Mouse (Mus musculus) CH12.LX (cell line): ENCODE data around the gene Gm17324. TPM values are rescaled to one million over a fixed set of nuclear protein-coding genes. Genes with fewer than 3 reads are reported as not detected.
A peak's percentile ranks its signal among the peaks of the same experiment; 100 is the strongest.

Experiments
- DNase-seq: peaks from one replicate; pipeline ENCODE4 v3.0.0-alpha.2; 2013; ENCODE audit errors: extremely low read depth
- H3K27ac ChIP-seq: 2 replicates; pipeline ENCODE4 v1.5.1; 2012; ENCODE audit warnings: low read depth, mild to moderate bottlenecking, control low read depth, moderate library complexity; ENCODE audit not compliant: insufficient read depth
- H3K27me3 ChIP-seq: replicated peaks from 2 replicates; pipeline ENCODE3; 2012; ENCODE audit warnings: inconsistent platforms
- H3K36me3 ChIP-seq, 2 experiments: replicated peaks in 1 of 2; 2 replicates each; pipeline versions ENCODE3 to v1.6.1; 2012; ENCODE audit warnings: inconsistent platforms in 1 of 2, low read length in 1 of 2, mild to moderate bottlenecking in 1 of 2, mixed read lengths in 1 of 2, moderate library complexity in 1 of 2; ENCODE audit not compliant: control insufficient read depth in 1 of 2, insufficient read depth in 1 of 2
- H3K4me1 ChIP-seq, 2 experiments: 2 replicates each; pipeline ENCODE4 v1.6.1; 2012; ENCODE audit warnings: inconsistent platforms in 1 of 2, moderate library complexity in 1 of 2; ENCODE audit not compliant: insufficient read depth in 2 of 2, control insufficient read depth in 1 of 2
- H3K4me2 ChIP-seq: 2 replicates; pipeline ENCODE4 v1.6.1; 2012; ENCODE audit warnings: low read depth, mild to moderate bottlenecking, control low read depth; ENCODE audit not compliant: poor library complexity, insufficient read depth, severe bottlenecking
- H3K4me3 ChIP-seq, 3 experiments: fragments of 150-350 bp in 1 of 3; sonication (generic) in 1 of 3; replicated peaks in 1 of 3; 2 replicates each; pipeline versions ENCODE3 to v1.5.1; 2011 to 2012; ENCODE audit warnings: low read depth in 2 of 3, low read length in 2 of 3, mild to moderate bottlenecking in 2 of 3, moderate library complexity in 2 of 3, control low read depth in 1 of 3, improper control_type of control experiment in 1 of 3, inconsistent platforms in 1 of 3, mixed read lengths in 1 of 3; ENCODE audit not compliant: poor library complexity in 1 of 3
- H3K79me2 ChIP-seq: replicated peaks from 2 replicates; pipeline ENCODE4 v1.6.1; 2012; ENCODE audit warnings: mild to moderate bottlenecking, moderate library complexity; ENCODE audit not compliant: control insufficient read depth, poor library complexity, insufficient read depth, severe bottlenecking; ENCODE audit errors: extremely low read depth
- H3K9ac ChIP-seq: 2 replicates; pipeline ENCODE4 v1.6.1; 2012; ENCODE audit warnings: low read depth, mild to moderate bottlenecking, control low read depth, moderate library complexity; ENCODE audit not compliant: insufficient read depth
- H3K9me3 ChIP-seq: replicated peaks from 2 replicates; pipeline ENCODE3; 2012; ENCODE audit warnings: low read length, inconsistent platforms, mixed read lengths
- BHLHE40 ChIP-seq: IDR thresholded peaks from 2 replicates; pipeline ENCODE4 v1.6.1; 2011; ENCODE audit warnings: mild to moderate bottlenecking, low read depth, low read length, improper control_type of control experiment
- CHD1 ChIP-seq: IDR thresholded peaks from 2 replicates; pipeline ENCODE4 v1.6.1; 2012; ENCODE audit warnings: low read depth, low read length, improper control_type of control experiment, inconsistent platforms
- E2F4 ChIP-seq: IDR thresholded peaks from 2 replicates; pipeline ENCODE4 v1.6.1; 2011; ENCODE audit warnings: low read depth, low read length, improper control_type of control experiment; ENCODE audit not compliant: insufficient replicate concordance
- ELF1 ChIP-seq: IDR thresholded peaks from 2 replicates; pipeline ENCODE4 v1.6.1; 2014; ENCODE audit warnings: low read depth, mild to moderate bottlenecking, inconsistent platforms, low read length, improper control_type of control experiment
- ETS1 ChIP-seq: conservative IDR thresholded peaks from 2 replicates; pipeline ENCODE4 v1.6.1; 2012; ENCODE audit warnings: low read depth, mild to moderate bottlenecking, inconsistent platforms, low read length, improper control_type of control experiment, moderate library complexity
- GABPA ChIP-seq: IDR thresholded peaks from 2 replicates; pipeline ENCODE4 v1.6.1; 2012; ENCODE audit warnings: low read depth, low read length, improper control_type of control experiment, inconsistent platforms; ENCODE audit not compliant: insufficient replicate concordance
- HCFC1 ChIP-seq: IDR thresholded peaks from 2 replicates; pipeline ENCODE4 v1.6.1; 2012; ENCODE audit warnings: low read depth, mild to moderate bottlenecking, inconsistent platforms, low read length, improper control_type of control experiment
- IRF4 ChIP-seq: IDR thresholded peaks from 2 replicates; pipeline ENCODE4 v1.6.1; 2014; ENCODE audit warnings: low read depth, mild to moderate bottlenecking, inconsistent platforms, low read length, improper control_type of control experiment
- JUN ChIP-seq: IDR thresholded peaks from 2 replicates; pipeline ENCODE4 v1.6.1; 2011; ENCODE audit warnings: low read depth, mild to moderate bottlenecking, low read length, improper control_type of control experiment, moderate library complexity; ENCODE audit not compliant: insufficient read depth
- JUND ChIP-seq: conservative IDR thresholded peaks from 2 replicates; pipeline ENCODE4 v1.6.1; 2011; ENCODE audit warnings: low read depth, low read length, improper control_type of control experiment
- MAFK ChIP-seq: IDR thresholded peaks from 2 replicates; pipeline ENCODE4 v1.6.1; 2011; ENCODE audit warnings: low read length, improper control_type of control experiment; ENCODE audit not compliant: insufficient replicate concordance
- MAX ChIP-seq: IDR thresholded peaks from 2 replicates; pipeline ENCODE4 v1.6.1; 2011; ENCODE audit warnings: low read length, improper control_type of control experiment
- MAZ ChIP-seq: IDR thresholded peaks from 2 replicates; pipeline ENCODE4 v1.6.1; 2012; ENCODE audit warnings: low read depth, mild to moderate bottlenecking, inconsistent platforms, low read length, improper control_type of control experiment, moderate library complexity
- MEF2A ChIP-seq: IDR thresholded peaks from 2 replicates; pipeline ENCODE4 v1.6.1; 2014; ENCODE audit warnings: low read depth, mild to moderate bottlenecking, inconsistent platforms, low read length, improper control_type of control experiment, borderline replicate concordance
- MXI1 ChIP-seq: IDR thresholded peaks from 2 replicates; pipeline ENCODE4 v1.6.1; 2011; ENCODE audit warnings: mild to moderate bottlenecking, low read depth, low read length, improper control_type of control experiment
- MYC ChIP-seq: IDR thresholded peaks from 2 replicates; pipeline ENCODE4 v1.6.1; 2011; ENCODE audit warnings: low read depth, mild to moderate bottlenecking, improper control_type of control experiment, low read length
- NELFE ChIP-seq: IDR thresholded peaks from 2 replicates; pipeline ENCODE4 v1.6.1; 2011; ENCODE audit warnings: low read depth, low read length, improper control_type of control experiment
- NRF1 ChIP-seq: IDR thresholded peaks from 2 replicates; pipeline ENCODE4 v1.6.1; 2014; ENCODE audit warnings: low read depth, mild to moderate bottlenecking, inconsistent platforms, low read length, improper control_type of control experiment, moderate library complexity
- PAX5 ChIP-seq: IDR thresholded peaks from 2 replicates; pipeline ENCODE4 v1.6.1; 2012; ENCODE audit warnings: low read length, inconsistent platforms, mixed read lengths
- POLR2A ChIP-seq: IDR thresholded peaks from 2 replicates; pipeline ENCODE4 v1.6.1; 2011; ENCODE audit warnings: low read depth, mild to moderate bottlenecking, improper control_type of control experiment, low read length
- POLR2AphosphoS2 ChIP-seq: IDR thresholded peaks from 2 replicates; pipeline ENCODE4 v1.6.1; 2011; ENCODE audit warnings: low read depth, low read length, improper control_type of control experiment
- RAD21 ChIP-seq: IDR thresholded peaks from 2 replicates; pipeline ENCODE4 v1.6.1; 2011; ENCODE audit warnings: low read depth, mild to moderate bottlenecking, low read length, improper control_type of control experiment, moderate library complexity
- RCOR1 ChIP-seq: conservative IDR thresholded peaks from 2 replicates; pipeline ENCODE4 v1.6.1; 2012; ENCODE audit warnings: low read depth, mild to moderate bottlenecking, inconsistent platforms, low read length, improper control_type of control experiment
- SIN3A ChIP-seq: IDR thresholded peaks from 2 replicates; pipeline ENCODE4 v1.6.1; 2012; ENCODE audit warnings: low read length, improper control_type of control experiment, inconsistent platforms
- SMC3 ChIP-seq: IDR thresholded peaks from 2 replicates; pipeline ENCODE4 v1.6.1; 2011; ENCODE audit warnings: low read depth, low read length, improper control_type of control experiment
- TCF12 ChIP-seq: IDR thresholded peaks from 2 replicates; pipeline ENCODE4 v1.6.1; 2014; ENCODE audit warnings: low read depth, mild to moderate bottlenecking, inconsistent platforms, low read length, improper control_type of control experiment
- UBTF ChIP-seq: IDR thresholded peaks from 2 replicates; pipeline ENCODE4 v1.6.1; 2012; ENCODE audit warnings: low read depth, mild to moderate bottlenecking, inconsistent platforms, low read length, improper control_type of control experiment, moderate library complexity
- USF1 ChIP-seq: IDR thresholded peaks from 2 replicates; pipeline ENCODE4 v1.6.1; 2014; ENCODE audit warnings: low read depth, mild to moderate bottlenecking, inconsistent platforms, low read length, improper control_type of control experiment
- USF2 ChIP-seq: conservative IDR thresholded peaks from 2 replicates; pipeline ENCODE4 v1.6.1; 2011; ENCODE audit warnings: low read depth, low read length, improper control_type of control experiment
- ZC3H11A ChIP-seq: IDR thresholded peaks from 2 replicates; pipeline ENCODE4 v1.6.1; 2012; ENCODE audit warnings: low read depth, mild to moderate bottlenecking, inconsistent platforms, low read length, improper control_type of control experiment
- ZKSCAN1 ChIP-seq: IDR thresholded peaks from 2 replicates; pipeline ENCODE4 v1.6.1; 2012; ENCODE audit warnings: low read depth, inconsistent platforms, low read length, improper control_type of control experiment, borderline replicate concordance
- ZMIZ1 ChIP-seq: IDR thresholded peaks from 2 replicates; pipeline ENCODE4 v1.6.1; 2012; ENCODE audit warnings: low read depth, mild to moderate bottlenecking, inconsistent platforms, low read length, improper control_type of control experiment
- dilution Hi-C: fragments of 300-500 bp; cut with MboI; formaldehyde crosslinking; loops from 2 replicates; pipeline ENCODE4 v1.14.3; 2020; ENCODE audit warnings: low sequenced_read_pairs; ENCODE audit not compliant: extremely low pct_unique_long_range_greater_than_20kb, extremely low pct_ligation_motif_present
- in situ Hi-C: fragments of 300-500 bp; cut with MboI; formaldehyde crosslinking; loops from 3 replicates; pipeline ENCODE4 v1.14.3; 2019; ENCODE audit warnings: low sequenced_read_pairs, low pct_ligation_motif_present, low pct_unique_long_range_greater_than_20kb, mixed read lengths
- polyA plus RNA-seq: library from polyadenylated mRNA; unstranded; fragments of >175 nt; gene quantifications from 2 replicates; pipeline ENCODE4 v1.2.1, GENCODE M21; 2012; ENCODE audit warnings: low read depth; ENCODE audit not compliant: insufficient read length
- total RNA-seq, 2 experiments: library from RNA; depleted of rRNA; stranded (reverse); fragments of 300-350 nt in 1 of 2; fragments of >200 nt in 1 of 2; gene quantifications; 2 replicates each; pipeline ENCODE4 v1.2.3; 2012 to 2014

Gm17324 gene
- total and polyA plus RNA-seq, 3 experiments: 0.55 TPM; not detected in 2

DNA sequence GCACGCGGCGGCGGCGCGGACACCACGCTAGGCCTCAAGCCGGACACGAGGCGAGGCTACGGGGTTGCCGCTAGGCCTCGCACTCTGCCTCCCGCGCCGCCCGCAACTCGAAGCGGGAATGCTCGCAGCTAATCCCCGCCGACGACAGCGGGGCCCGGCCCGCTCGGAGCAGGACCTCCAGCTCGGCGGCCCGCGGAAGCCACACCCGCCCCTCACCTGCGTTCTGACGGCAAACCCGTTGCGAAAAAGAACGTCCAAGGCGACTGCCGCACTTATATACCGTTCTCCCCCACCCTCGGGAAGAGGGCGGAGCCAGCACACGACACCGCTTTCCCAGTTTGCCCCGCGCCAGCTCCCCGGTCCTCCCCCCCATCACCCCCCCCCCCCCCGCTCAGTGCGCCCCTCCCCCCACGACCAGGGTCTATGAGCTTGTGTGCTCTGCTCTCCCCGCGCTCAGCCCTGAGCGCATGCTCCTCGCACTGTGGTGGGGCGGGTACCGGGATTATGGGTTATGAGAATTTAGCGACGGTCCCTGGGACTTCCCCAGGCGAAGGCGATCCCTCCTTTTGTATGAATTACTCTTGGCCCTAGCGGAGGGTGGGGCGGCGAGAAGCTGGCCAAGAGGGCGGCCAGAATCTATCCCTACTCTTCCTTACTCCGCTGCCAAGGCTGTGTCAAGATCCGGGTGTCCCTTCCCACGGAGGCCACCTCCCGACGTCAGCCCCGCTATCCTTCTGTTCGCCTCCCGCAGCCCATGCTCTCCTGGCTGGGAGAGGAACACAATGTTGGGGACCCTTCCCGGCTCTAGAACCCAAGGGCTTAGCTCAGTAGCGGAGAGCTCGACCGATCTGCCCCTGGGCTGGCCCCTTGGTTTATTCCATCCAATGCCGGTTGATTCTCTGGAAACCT is 33.1 kb upstream of the Gm17324 start (continued):
- TF ChIP-seq ELF1: peak; percentile 67

DNA sequence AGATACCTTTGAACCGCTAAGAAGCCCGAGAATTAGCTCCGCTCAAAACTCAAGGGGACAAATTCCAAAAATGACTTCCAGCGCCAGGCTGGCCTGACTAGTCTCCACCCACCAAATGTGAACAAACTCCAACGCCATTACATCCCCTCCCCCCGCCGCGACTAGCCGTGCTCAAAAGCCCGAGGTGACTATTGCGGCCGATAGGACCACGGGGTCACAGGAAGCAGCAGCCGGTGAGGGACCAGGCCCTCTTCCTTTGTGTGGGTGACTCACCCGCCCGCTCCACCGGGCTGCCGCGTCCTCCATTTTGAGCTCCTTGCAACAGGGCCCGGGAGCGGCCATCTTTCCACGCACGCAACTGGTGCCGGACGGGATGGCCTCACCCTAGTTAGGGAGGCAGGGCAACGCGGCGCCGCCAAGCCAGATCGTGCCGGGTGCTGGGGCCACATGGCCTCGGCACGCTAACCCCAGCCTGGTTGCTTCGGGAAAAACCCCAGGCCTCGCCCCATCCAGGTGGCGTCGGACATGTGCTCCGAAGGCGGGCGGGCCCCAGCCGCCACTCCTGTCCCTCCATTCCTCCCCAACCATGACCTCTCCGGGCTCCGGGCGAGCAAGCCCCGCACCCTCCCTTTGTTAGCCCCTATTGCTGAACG is 32.2 kb upstream of the Gm17324 start:
- H3K36me3 ChIP-seq: peaks cover 41% of the 10 kb centered on the region in 2 experiments
- H3K9me3 ChIP-seq: no peaks in the 10 kb centered on the region
- H3K27me3 ChIP-seq: no peaks in the 10 kb centered on the region
- H3K4me3 ChIP-seq: peak overlapping the region; percentile 83 to 99 (median 98)
- peaks cover 30% of the 10 kb centered on the region for H3K79me2 ChIP-seq
- peak overlapping the region; percentile 99 for H3K9ac ChIP-seq
- dilution Hi-C loops (no loop called here), in situ Hi-C loops (no loop called here)
- H3K4me1 ChIP-seq: peaks cover 0 to 31% of the 10 kb centered on the region in 2 experiments; a peak in 2 of 4 replicates
- no peak overlapping the region for H3K4me2 ChIP-seq
- peak; percentile 73 for DNase-seq
- H3K27ac ChIP-seq: peak overlapping the region; percentile 96
- TF ChIP-seq MXI1 (peak; percentile 82; the same call in 1 of the 2 replicates), JUND (no peak), ELF1 (peak; percentile 37; the same call in 1 of the 2 replicates), ZKSCAN1 (no peak), POLR2AphosphoS2 (peak; percentile 89), SIN3A (peak; percentile 84; the same call in 1 of the 2 replicates), IRF4 (peak; percentile 24; the same call in 1 of the 2 replicates), GABPA (no peak), NELFE (peak; percentile 38; the same call in 1 of the 2 replicates), UBTF (peak; percentile 29; the same call in 1 of the 2 replicates), MAZ (peak; percentile 52; the same call in 1 of the 2 replicates), BHLHE40 (no peak), ETS1 (0 out of 2 replicates have a peak, but pooled peaks have one; percentile 19), MYC (peak; percentile 80), POLR2A (peak; percentile 47; the same call in 1 of the 2 replicates), MEF2A (0 out of 2 replicates have a peak, but pooled peaks have one; percentile 3), E2F4 (no peak), SMC3 (peak; percentile 6; the same call in 1 of the 2 replicates), HCFC1 (peak; percentile 12; the same call in 1 of the 2 replicates), RAD21 (no peak), USF1 (no peak), NRF1 (peak; percentile 54), ZMIZ1 (no peak; the same call in 1 of the 2 replicates), PAX5 (no peak), RCOR1 (peak; percentile 55; the same call in 1 of the 2 replicates), TCF12 (peak; percentile 67), ZC3H11A (no peak), CHD1 (peak; percentile 64; the same call in 1 of the 2 replicates), MAX (peak; percentile 66), MAFK (no peak), USF2 (no peak), JUN (no peak)
